Mouse (Mus musculus): ENCODE data around the gene Cyp1b1. TPM values are rescaled to one million over a fixed set of nuclear protein-coding genes. Genes with fewer than 3 reads are reported as not detected.

Cyp1b1 gene
- polyA plus RNA-seq, 1 experiment from 2014 or later: 4.8 TPM

GRCm38 (mm10) chr17:79728053-79728584 is 13.3 kb upstream of the Cyp1b1 start:
- ATAC-seq: no peak
- Histone ChIP-seq H3K9me3 (replicated peaks; ENCODE audit: control insufficient read depth, low read length, poor library complexity, severe bottlenecking) (no peaks in the 10 kb centered on the region), H3K9ac (ENCODE audit: low read depth, low read length) (peak overlapping the region; percentile 17; the same call in 1 of the 2 replicates), H3K36me3 (ENCODE audit: control insufficient read depth, insufficient read depth, low read length) (no peaks in the 10 kb centered on the region), H3K4me3 (ENCODE audit: low read depth, low read length) (peak overlapping the region; percentile 11; the same call in 1 of the 2 replicates), H3K4me1 (ENCODE audit: control insufficient read depth, insufficient read depth, low read length) (peaks cover 6% of the 10 kb centered on the region; the same call in 1 of the 2 replicates), H3K27ac (ENCODE audit: low read length) (no peak overlapping the region), H3K27me3 (ENCODE audit: control insufficient read depth, insufficient read depth, low read depth, low read length) (no peaks in the 10 kb centered on the region), H3K4me2 (ENCODE audit: low read length) (peak overlapping the region; percentile 45)
- 41% methylated on average over 14 of the region's 14 CpGs for WGBS

- Histone ChIP-seq H3K4me3 (ENCODE audit: low read depth, low read length) (no peak overlapping the region), H3K9ac (ENCODE audit: low read depth, low read length) (no peak overlapping the region), H3K4me1 (ENCODE audit: control insufficient read depth, insufficient read depth, low read length) (peaks cover 6% of the 10 kb centered on the region; the same call in 1 of the 2 replicates), H3K9me3 (replicated peaks; ENCODE audit: control insufficient read depth, low read length, poor library complexity, severe bottlenecking) (no peaks in the 10 kb centered on the region), H3K27ac (ENCODE audit: low read length) (no peak overlapping the region), H3K4me2 (ENCODE audit: low read length) (no peak overlapping the region), H3K27me3 (ENCODE audit: control insufficient read depth, insufficient read depth, low read depth, low read length) (no peaks in the 10 kb centered on the region), H3K36me3 (ENCODE audit: control insufficient read depth, insufficient read depth, low read length) (no peaks in the 10 kb centered on the region)
- ATAC-seq: no peak
- 91% methylated on average over 5 of the region's 5 CpGs for WGBS
Observed at GRCm38 (mm10) chr17:79726613-79727012, 11.8 kb upstream of the Cyp1b1 start.

- H3K4me2 ChIP-seq (ENCODE audit: low read length): no peak overlapping the region
- peaks cover 5% of the 10 kb centered on the region; the same call in 1 of the 2 replicates for H3K27me3 ChIP-seq (ENCODE audit: control insufficient read depth, insufficient read depth, low read depth, low read length)
- no peaks in the 10 kb centered on the region for H3K36me3 ChIP-seq (ENCODE audit: control insufficient read depth, insufficient read depth, low read length)
- no peaks in the 10 kb centered on the region for H3K9me3 ChIP-seq (replicated peaks; ENCODE audit: control insufficient read depth, low read length, poor library complexity, severe bottlenecking)
- ATAC-seq: no peak
- 74% methylated on average over 7 of the region's 7 CpGs for WGBS
- H3K4me1 ChIP-seq (ENCODE audit: control insufficient read depth, insufficient read depth, low read length): no peaks in the 10 kb centered on the region
- no peak overlapping the region for H3K9ac ChIP-seq (ENCODE audit: low read depth, low read length)
- no peak overlapping the region for H3K4me3 ChIP-seq (ENCODE audit: low read depth, low read length)
- no peak overlapping the region for H3K27ac ChIP-seq (ENCODE audit: low read length)
Observed at GRCm38 (mm10) chr17:79720681-79721080, 5.8 kb upstream of the Cyp1b1 start.

GRCm38 (mm10) chr17:79715649-79716143 is 835 bp upstream of the Cyp1b1 start:
- peak overlapping the region; percentile 52 for H3K4me3 ChIP-seq (ENCODE audit: low read depth, low read length)
- no peaks in the 10 kb centered on the region for H3K9me3 ChIP-seq (replicated peaks; ENCODE audit: control insufficient read depth, low read length, poor library complexity, severe bottlenecking)
- peak overlapping the region; percentile 53 for H3K9ac ChIP-seq (ENCODE audit: low read depth, low read length)
- no peak overlapping the region for H3K27ac ChIP-seq (ENCODE audit: low read length)
- 0% methylated on average over 42 of the region's 42 CpGs for WGBS
- peak overlapping the region; percentile 95 for H3K4me2 ChIP-seq (ENCODE audit: low read length)
- peaks cover 33% of the 10 kb centered on the region for H3K27me3 ChIP-seq (ENCODE audit: control insufficient read depth, insufficient read depth, low read depth, low read length)
- peak; percentile 82 for ATAC-seq
- H3K36me3 ChIP-seq (ENCODE audit: control insufficient read depth, insufficient read depth, low read length): no peaks in the 10 kb centered on the region
- H3K4me1 ChIP-seq (ENCODE audit: control insufficient read depth, insufficient read depth, low read length): peaks cover 27% of the 10 kb centered on the region

- peaks cover 44% of the 10 kb centered on the region for H3K27me3 ChIP-seq (ENCODE audit: control insufficient read depth, insufficient read depth, low read depth, low read length)
- under 1% methylated on average over 16 of the region's 16 CpGs for WGBS
- ATAC-seq: no peak
Observed at GRCm38 (mm10) chr17:79714368-79714895, 429 bp downstream of the Cyp1b1 start.

GRCm38 (mm10) chr17:79713643-79714367 is 1.1 kb downstream of the Cyp1b1 start:
- H3K9ac ChIP-seq (ENCODE audit: low read depth, low read length): peak overlapping the region; percentile 62
- H3K4me3 ChIP-seq (ENCODE audit: low read depth, low read length): peak overlapping the region; percentile 52
- H3K36me3 ChIP-seq (ENCODE audit: control insufficient read depth, insufficient read depth, low read length): no peaks in the 10 kb centered on the region
- peaks cover 27% of the 10 kb centered on the region for H3K4me1 ChIP-seq (ENCODE audit: control insufficient read depth, insufficient read depth, low read length)
- no peaks in the 10 kb centered on the region for H3K9me3 ChIP-seq (replicated peaks; ENCODE audit: control insufficient read depth, low read length, poor library complexity, severe bottlenecking)
- no peak overlapping the region for H3K27ac ChIP-seq (ENCODE audit: low read length)
- peaks cover 47% of the 10 kb centered on the region for H3K27me3 ChIP-seq (ENCODE audit: control insufficient read depth, insufficient read depth, low read depth, low read length)
- peak; percentile 63 for ATAC-seq
- peak overlapping the region; percentile 95 for H3K4me2 ChIP-seq (ENCODE audit: low read length)
- WGBS: under 1% methylated on average over 63 of the region's 63 CpGs

More at GRCm38 (mm10) chr17:79714368-79714895, 429 bp downstream of the Cyp1b1 start:
- H3K4me2 ChIP-seq (ENCODE audit: low read length): peak overlapping the region; percentile 95
- H3K9ac ChIP-seq (ENCODE audit: low read depth, low read length): no peak overlapping the region
- H3K4me1 ChIP-seq (ENCODE audit: control insufficient read depth, insufficient read depth, low read length): peaks cover 27% of the 10 kb centered on the region
- H3K27ac ChIP-seq (ENCODE audit: low read length): no peak overlapping the region
- H3K9me3 ChIP-seq (replicated peaks; ENCODE audit: control insufficient read depth, low read length, poor library complexity, severe bottlenecking): no peaks in the 10 kb centered on the region
- peak overlapping the region; percentile 52 for H3K4me3 ChIP-seq (ENCODE audit: low read depth, low read length)
- no peaks in the 10 kb centered on the region for H3K36me3 ChIP-seq (ENCODE audit: control insufficient read depth, insufficient read depth, low read length)

- Histone ChIP-seq H3K9ac (ENCODE audit: low read depth, low read length) (peak overlapping the region; percentile 62), H3K4me3 (ENCODE audit: low read depth, low read length) (peak overlapping the region; percentile 52), H3K27me3 (ENCODE audit: control insufficient read depth, insufficient read depth, low read depth, low read length) (peaks cover 47% of the 10 kb centered on the region), H3K9me3 (replicated peaks; ENCODE audit: control insufficient read depth, low read length, poor library complexity, severe bottlenecking) (no peaks in the 10 kb centered on the region), H3K4me1 (ENCODE audit: control insufficient read depth, insufficient read depth, low read length) (peaks cover 27% of the 10 kb centered on the region), H3K4me2 (ENCODE audit: low read length) (peak overlapping the region; percentile 95), H3K36me3 (ENCODE audit: control insufficient read depth, insufficient read depth, low read length) (no peaks in the 10 kb centered on the region), H3K27ac (ENCODE audit: low read length) (no peak overlapping the region)
- ATAC-seq: no peak
- WGBS: 0% methylated on average over 24 of the region's 24 CpGs
Observed at GRCm38 (mm10) chr17:79713276-79713642, 1.6 kb downstream of the Cyp1b1 start.

GRCm38 (mm10) chr17:79712536-79712935 is 2.3 kb downstream of the Cyp1b1 start:
- ATAC-seq: no peak
- no peak overlapping the region for H3K4me3 ChIP-seq (ENCODE audit: low read depth, low read length)
- peaks cover 27% of the 10 kb centered on the region for H3K4me1 ChIP-seq (ENCODE audit: control insufficient read depth, insufficient read depth, low read length)
- no peaks in the 10 kb centered on the region for H3K9me3 ChIP-seq (replicated peaks; ENCODE audit: control insufficient read depth, low read length, poor library complexity, severe bottlenecking)
- H3K27me3 ChIP-seq (ENCODE audit: control insufficient read depth, insufficient read depth, low read depth, low read length): peaks cover 47% of the 10 kb centered on the region
- H3K27ac ChIP-seq (ENCODE audit: low read length): no peak overlapping the region
- WGBS: 2% methylated on average over 9 of the region's 9 CpGs
- H3K36me3 ChIP-seq (ENCODE audit: control insufficient read depth, insufficient read depth, low read length): no peaks in the 10 kb centered on the region
- H3K9ac ChIP-seq (ENCODE audit: low read depth, low read length): no peak overlapping the region
- H3K4me2 ChIP-seq (ENCODE audit: low read length): no peak overlapping the region

GRCm38 (mm10) chr17:79711944-79712343 is 2.9 kb downstream of the Cyp1b1 start:
- Histone ChIP-seq H3K4me2 (ENCODE audit: low read length) (no peak overlapping the region), H3K9me3 (replicated peaks; ENCODE audit: control insufficient read depth, low read length, poor library complexity, severe bottlenecking) (no peaks in the 10 kb centered on the region), H3K36me3 (ENCODE audit: control insufficient read depth, insufficient read depth, low read length) (no peaks in the 10 kb centered on the region), H3K27ac (ENCODE audit: low read length) (no peak overlapping the region), H3K4me1 (ENCODE audit: control insufficient read depth, insufficient read depth, low read length) (peaks cover 27% of the 10 kb centered on the region), H3K4me3 (ENCODE audit: low read depth, low read length) (no peak overlapping the region), H3K9ac (ENCODE audit: low read depth, low read length) (no peak overlapping the region), H3K27me3 (ENCODE audit: control insufficient read depth, insufficient read depth, low read depth, low read length) (peaks cover 44% of the 10 kb centered on the region)
- ATAC-seq: no peak
- 9% methylated on average over 6 of the region's 6 CpGs for WGBS
